Mouse (Mus musculus): ENCODE measurements at regions not wholly inside any gene's neighbourhood (a gene's known extent, or its start where the extent isn't known, plus 50 kb on each side); places are given as distances from the start of the nearest gene placed in this dataset.

DNA sequence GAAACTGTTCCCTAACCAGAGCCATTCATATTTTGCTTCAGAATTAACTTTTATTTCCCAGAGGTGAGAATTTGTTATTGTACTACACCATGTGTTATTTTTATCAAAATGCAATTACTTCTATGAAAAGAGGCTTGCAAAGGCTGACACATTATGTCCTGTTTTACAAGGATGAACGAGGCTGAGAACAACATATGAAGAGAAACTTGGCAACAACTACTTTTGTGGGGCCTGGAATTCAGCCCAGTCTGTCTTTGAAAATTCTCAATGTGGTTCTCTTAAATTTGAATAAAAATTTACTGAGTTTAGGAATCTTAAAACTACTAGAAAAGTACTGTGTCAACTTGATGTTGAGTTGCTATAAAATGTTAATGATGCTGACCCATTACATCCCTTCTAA lies 85.6 kb upstream of the Galntl6 start:
- peak; percentile 62 for DNase-seq (ENCODE audit: low read depth, low spot score)
